Mouse (Mus musculus) lung, adult 2 months (tissue): ENCODE measurements around the gene Slco1a5. TPM values are rescaled to one million over a fixed set of nuclear protein-coding genes. Genes with fewer than 3 reads are reported as not detected.

Experiments used
- DNase-seq: peaks from one replicate; pipeline ENCODE4 v3.0.0; 2022
- H3K4me1 ChIP-seq: fragments of 200-500 bp; 2 replicates; pipeline ENCODE4 v1.6.1; 2011; ENCODE audit warnings: low read length; ENCODE audit not compliant: control insufficient read depth, insufficient read depth
- H3K4me3 ChIP-seq: fragments of 200-500 bp; replicated peaks from 2 replicates; pipeline ENCODE3; 2011; ENCODE audit warnings: low read depth, mild to moderate bottlenecking, control low read depth, low read length; ENCODE audit errors: extremely low read depth
- CTCF ChIP-seq: fragments of 200-500 bp; IDR thresholded peaks from 2 replicates; pipeline ENCODE4 v1.5.1; 2011; ENCODE audit warnings: mild to moderate bottlenecking, low read length, control low read depth; ENCODE audit not compliant: insufficient read depth
- POLR2A ChIP-seq: fragments of 200-500 bp; IDR thresholded peaks from 2 replicates; pipeline ENCODE4 v1.6.1; 2011; ENCODE audit warnings: low read depth, mild to moderate bottlenecking, control low read depth, low read length, borderline replicate concordance; ENCODE audit errors: extremely low read depth
- WGBS: fragments of 180-500 bp; shearing (Covaris S2); methylation state at CpG from one replicate; pipeline ENCODE4 v1.1.7; 2018; 5-methylcytosine and 5-hydroxymethylcytosine counted together
- polyA plus RNA-seq: library from polyadenylated mRNA; depleted of rRNA; stranded (reverse); fragments of >200 nt; gene quantifications from 2 replicates; pipeline ENCODE4 v1.2.3, GENCODE M21; 2012; rRNA removed

The Slco1a5 gene
- polyA plus RNA-seq, 1 experiment: 0.20 TPM

GRCm38 (mm10) chr6:142208421-142208820 is 114.4 kb downstream of the Slco1a5 start, which contains the start of gene Slco1a6:
Gene Slco1a6 (minus strand): TSS chr6:142208521.
- H3K4me1 ChIP-seq: no peaks in the 10 kb centered on the region
- no peak for DNase-seq
- 90% methylated on average over 4 of the region's 4 CpGs for WGBS
- TF ChIP-seq POLR2A (no peak), CTCF (no peak)
- no peak within 1 kb of the TSS for H3K4me3 ChIP-seq

- no peak overlapping the region for H3K4me3 ChIP-seq
- no peaks in the 10 kb centered on the region for H3K4me1 ChIP-seq
- TF ChIP-seq CTCF (no peak), POLR2A (no peak)
- no peak for DNase-seq
Measured at GRCm38 (mm10) chr6:142200524-142200923, 122.3 kb downstream of the Slco1a5 start.

- no peaks in the 10 kb centered on the region for H3K4me1 ChIP-seq
- no peak for TF ChIP-seq CTCF
- no peak for TF ChIP-seq POLR2A
- WGBS: 82% methylated on average over 8 of the region's 8 CpGs
- no peak for DNase-seq
- no peak overlapping the region for H3K4me3 ChIP-seq
Measured at GRCm38 (mm10) chr6:142194245-142194644, 128.5 kb downstream of the Slco1a5 start.

GRCm38 (mm10) chr6:142191962-142192361 is 130.8 kb downstream of the Slco1a5 start:
- no peak for TF ChIP-seq POLR2A
- no peak for TF ChIP-seq CTCF
- no peak for DNase-seq
- Histone ChIP-seq H3K4me1 (no peaks in the 10 kb centered on the region), H3K4me3 (no peak overlapping the region)
- WGBS: 39% methylated on average over 1 of the region's 1 CpGs

- DNase-seq: no peak
- 82% methylated on average over 3 of the region's 3 CpGs for WGBS
- no peak for TF ChIP-seq POLR2A
- TF ChIP-seq CTCF: no peak
- H3K4me1 ChIP-seq: no peaks in the 10 kb centered on the region
- H3K4me3 ChIP-seq: no peak overlapping the region
Measured at GRCm38 (mm10) chr6:142187426-142187825, 135.4 kb downstream of the Slco1a5 start.

GRCm38 (mm10) chr6:142185868-142186415 is 136.8 kb downstream of the Slco1a5 start:
- 78% methylated on average over 2 of the region's 2 CpGs for WGBS
- TF ChIP-seq CTCF: no peak
- no peak for TF ChIP-seq POLR2A
- Histone ChIP-seq H3K4me1 (no peaks in the 10 kb centered on the region), H3K4me3 (no peak overlapping the region)
- no peak for DNase-seq

Other genes with a start within 250 kb of the Slco1a5 start
- not detected in 2 replicates for gene Slco1a6, start 114.5 kb downstream of the Slco1a5 start, polyA plus RNA-seq
- gene Iapp, start 24.6 kb downstream of the Slco1a5 start, polyA plus RNA-seq: 0.15 TPM in 1 of 2 replicates, not detected in the other
- gene Pyroxd1, start 22.7 kb upstream of the Slco1a5 start, polyA plus RNA-seq: 4.1 TPM in 2 replicates
- gene Recql, start 64.1 kb upstream of the Slco1a5 start, polyA plus RNA-seq: 5.7 and 10.3 TPM in 2 replicates
- 5.4 and 10.1 TPM in 2 replicates for gene Golt1b, start 64.2 kb upstream of the Slco1a5 start, polyA plus RNA-seq
- 0.65 and 0.92 TPM in 2 replicates for gene Spx, start 90.5 kb upstream of the Slco1a5 start, polyA plus RNA-seq
- 0.18 and 1.3 TPM in 2 replicates for gene Gys2, start 150.1 kb upstream of the Slco1a5 start, polyA plus RNA-seq
- 138 and 224 TPM in 2 replicates for gene Ldhb, start 185.0 kb upstream of the Slco1a5 start, polyA plus RNA-seq
- 7.8 and 8.1 TPM in 2 replicates for gene Kcnj8, start 248.6 kb upstream of the Slco1a5 start, polyA plus RNA-seq